Mouse (Mus musculus): ENCODE results near the gene St5. TPM values are rescaled to one million over a fixed set of nuclear protein-coding genes. Genes with fewer than 3 reads are reported as not detected.

St5 gene
- polyA plus RNA-seq, 1 experiment from 2014 or later, result 29.6 TPM

- H3K4me2 ChIP-seq (ENCODE audit: low read depth, low read length), result peak overlapping the region; percentile 61
- peak overlapping the region; percentile 96 for H3K27ac ChIP-seq (ENCODE audit: low read length)
- H3K27me3 ChIP-seq (ENCODE audit: control insufficient read depth, insufficient read depth, low read depth, low read length), result no peaks in the 10 kb centered on the region
- H3K36me3 ChIP-seq (ENCODE audit: control insufficient read depth, insufficient read depth), result peaks cover 24% of the 10 kb centered on the region
- peaks cover 27% of the 10 kb centered on the region for H3K4me1 ChIP-seq (ENCODE audit: control insufficient read depth, low read depth, low read length)
- H3K4me3 ChIP-seq (ENCODE audit: low read depth, low read length), result peak overlapping the region; percentile 99
- H3K9me3 ChIP-seq (replicated peaks; ENCODE audit: control insufficient read depth, low read length), result no peaks in the 10 kb centered on the region
- ATAC-seq (ENCODE audit: low read depth), result peak; percentile 28
- H3K9ac ChIP-seq (ENCODE audit: low read depth, low read length), result peak overlapping the region; percentile 74
- WGBS (ENCODE audit: insufficient replicate concordance), result 10% methylated on average over 10 of the region's 10 CpGs
These were observed 185.2 kb downstream of the St5 start for GRCm38 (mm10) chr7:109518036-109518681.

- Histone ChIP-seq H3K27me3 (ENCODE audit: control insufficient read depth, insufficient read depth, low read depth, low read length) (no peaks in the 10 kb centered on the region), H3K9ac (ENCODE audit: low read depth, low read length) (no peak overlapping the region), H3K9me3 (replicated peaks; ENCODE audit: control insufficient read depth, low read length) (no peaks in the 10 kb centered on the region), H3K36me3 (ENCODE audit: control insufficient read depth, insufficient read depth) (peaks cover 7% of the 10 kb centered on the region; the same call in 1 of the 2 replicates), H3K4me1 (ENCODE audit: control insufficient read depth, low read depth, low read length) (peaks cover 28% of the 10 kb centered on the region), H3K27ac (ENCODE audit: low read length) (no peak overlapping the region), H3K4me2 (ENCODE audit: low read depth, low read length) (no peak overlapping the region), H3K4me3 (ENCODE audit: low read depth, low read length) (no peak overlapping the region)
- 60% methylated on average over 3 of the region's 3 CpGs for WGBS (ENCODE audit: insufficient replicate concordance)
- no peak for ATAC-seq (ENCODE audit: low read depth)
These were observed 186.9 kb downstream of the St5 start for GRCm38 (mm10) chr7:109516500-109516899.

- Histone ChIP-seq H3K4me3 (ENCODE audit: low read depth, low read length) (no peak overlapping the region), H3K4me1 (ENCODE audit: control insufficient read depth, low read depth, low read length) (peaks cover 12% of the 10 kb centered on the region), H3K9ac (ENCODE audit: low read depth, low read length) (no peak overlapping the region), H3K4me2 (ENCODE audit: low read depth, low read length) (no peak overlapping the region), H3K9me3 (replicated peaks; ENCODE audit: control insufficient read depth, low read length) (no peaks in the 10 kb centered on the region), H3K36me3 (ENCODE audit: control insufficient read depth, insufficient read depth) (no peaks in the 10 kb centered on the region), H3K27me3 (ENCODE audit: control insufficient read depth, insufficient read depth, low read depth, low read length) (no peaks in the 10 kb centered on the region), H3K27ac (ENCODE audit: low read length) (no peak overlapping the region)
- WGBS (ENCODE audit: insufficient replicate concordance), result 60% methylated on average over 3 of the region's 3 CpGs
- ATAC-seq (ENCODE audit: low read depth), result peak; percentile 74
These were observed 191.6 kb downstream of the St5 start for GRCm38 (mm10) chr7:109511838-109512237.

GRCm38 (mm10) chr7:109510799-109511198 is 192.6 kb downstream of the St5 start:
- Histone ChIP-seq H3K36me3 (ENCODE audit: control insufficient read depth, insufficient read depth) (no peaks in the 10 kb centered on the region), H3K4me3 (ENCODE audit: low read depth, low read length) (no peak overlapping the region), H3K27me3 (ENCODE audit: control insufficient read depth, insufficient read depth, low read depth, low read length) (no peaks in the 10 kb centered on the region), H3K9ac (ENCODE audit: low read depth, low read length) (no peak overlapping the region), H3K4me2 (ENCODE audit: low read depth, low read length) (no peak overlapping the region), H3K9me3 (replicated peaks; ENCODE audit: control insufficient read depth, low read length) (no peaks in the 10 kb centered on the region), H3K4me1 (ENCODE audit: control insufficient read depth, low read depth, low read length) (peaks cover 12% of the 10 kb centered on the region), H3K27ac (ENCODE audit: low read length) (no peak overlapping the region)
- WGBS (ENCODE audit: insufficient replicate concordance), result 21% methylated on average over 2 of the region's 2 CpGs
- no peak for ATAC-seq (ENCODE audit: low read depth)

GRCm38 (mm10) chr7:109508034-109508433 is 195.4 kb downstream of the St5 start, which contains the start of gene Trim66:
Trim66 (minus strand) TSS chr7:109508134.
- Histone ChIP-seq H3K4me1 (ENCODE audit: control insufficient read depth, low read depth, low read length) (peaks cover 12% of the 10 kb centered on the region), H3K36me3 (ENCODE audit: control insufficient read depth, insufficient read depth) (no peaks in the 10 kb centered on the region), H3K9ac (ENCODE audit: low read depth, low read length) (no peak within 1 kb of the TSS), H3K27me3 (ENCODE audit: control insufficient read depth, insufficient read depth, low read depth, low read length) (no peaks in the 10 kb centered on the region), H3K4me2 (ENCODE audit: low read depth, low read length) (no peak within 1 kb of the TSS), H3K9me3 (replicated peaks; ENCODE audit: control insufficient read depth, low read length) (no peaks in the 10 kb centered on the region), H3K4me3 (ENCODE audit: low read depth, low read length) (no peak within 1 kb of the TSS), H3K27ac (ENCODE audit: low read length) (no peak within 1 kb of the TSS)
- no peak for ATAC-seq (ENCODE audit: low read depth)
- WGBS (ENCODE audit: insufficient replicate concordance), result 74% methylated on average over 4 of the region's 4 CpGs

GRCm38 (mm10) chr7:109507572-109507971 is 195.8 kb downstream of the St5 start:
- Histone ChIP-seq H3K36me3 (ENCODE audit: control insufficient read depth, insufficient read depth) (no peaks in the 10 kb centered on the region), H3K27ac (ENCODE audit: low read length) (no peak overlapping the region), H3K9me3 (replicated peaks; ENCODE audit: control insufficient read depth, low read length) (no peaks in the 10 kb centered on the region), H3K4me2 (ENCODE audit: low read depth, low read length) (no peak overlapping the region), H3K27me3 (ENCODE audit: control insufficient read depth, insufficient read depth, low read depth, low read length) (no peaks in the 10 kb centered on the region), H3K9ac (ENCODE audit: low read depth, low read length) (no peak overlapping the region), H3K4me1 (ENCODE audit: control insufficient read depth, low read depth, low read length) (peaks cover 12% of the 10 kb centered on the region), H3K4me3 (ENCODE audit: low read depth, low read length) (no peak overlapping the region)
- ATAC-seq (ENCODE audit: low read depth), result no peak
- WGBS (ENCODE audit: insufficient replicate concordance), result 55% methylated on average over 9 of the region's 9 CpGs

GRCm38 (mm10) chr7:109507119-109507518 is 196.3 kb downstream of the St5 start:
- H3K9ac ChIP-seq (ENCODE audit: low read depth, low read length), result no peak overlapping the region
- no peaks in the 10 kb centered on the region for H3K9me3 ChIP-seq (replicated peaks; ENCODE audit: control insufficient read depth, low read length)
- no peaks in the 10 kb centered on the region for H3K27me3 ChIP-seq (ENCODE audit: control insufficient read depth, insufficient read depth, low read depth, low read length)
- H3K36me3 ChIP-seq (ENCODE audit: control insufficient read depth, insufficient read depth), result no peaks in the 10 kb centered on the region
- no peak overlapping the region for H3K4me3 ChIP-seq (ENCODE audit: low read depth, low read length)
- H3K4me1 ChIP-seq (ENCODE audit: control insufficient read depth, low read depth, low read length), result peaks cover 12% of the 10 kb centered on the region
- 25% methylated on average over 8 of the region's 8 CpGs for WGBS (ENCODE audit: insufficient replicate concordance)
- no peak overlapping the region for H3K27ac ChIP-seq (ENCODE audit: low read length)
- no peak for ATAC-seq (ENCODE audit: low read depth)
- H3K4me2 ChIP-seq (ENCODE audit: low read depth, low read length), result no peak overlapping the region

- H3K4me2 ChIP-seq (ENCODE audit: low read depth, low read length), result no peak overlapping the region
- H3K4me1 ChIP-seq (ENCODE audit: control insufficient read depth, low read depth, low read length), result no peaks in the 10 kb centered on the region
- H3K9ac ChIP-seq (ENCODE audit: low read depth, low read length), result no peak overlapping the region
- no peaks in the 10 kb centered on the region for H3K9me3 ChIP-seq (replicated peaks; ENCODE audit: control insufficient read depth, low read length)
- peaks cover 2% of the 10 kb centered on the region for H3K27me3 ChIP-seq (ENCODE audit: control insufficient read depth, insufficient read depth, low read depth, low read length)
- no peak overlapping the region for H3K4me3 ChIP-seq (ENCODE audit: low read depth, low read length)
- 42% methylated on average over 4 of the region's 4 CpGs for WGBS (ENCODE audit: insufficient replicate concordance)
- no peak overlapping the region for H3K27ac ChIP-seq (ENCODE audit: low read length)
- no peak for ATAC-seq (ENCODE audit: low read depth)
- H3K36me3 ChIP-seq (ENCODE audit: control insufficient read depth, insufficient read depth), result no peaks in the 10 kb centered on the region
These were observed 205.9 kb downstream of the St5 start for GRCm38 (mm10) chr7:109497507-109497906.

- Histone ChIP-seq H3K9me3 (replicated peaks; ENCODE audit: control insufficient read depth, low read length) (no peaks in the 10 kb centered on the region), H3K9ac (ENCODE audit: low read depth, low read length) (no peak overlapping the region), H3K27me3 (ENCODE audit: control insufficient read depth, insufficient read depth, low read depth, low read length) (peaks cover 2% of the 10 kb centered on the region), H3K4me2 (ENCODE audit: low read depth, low read length) (no peak overlapping the region), H3K27ac (ENCODE audit: low read length) (no peak overlapping the region), H3K4me1 (ENCODE audit: control insufficient read depth, low read depth, low read length) (no peaks in the 10 kb centered on the region), H3K4me3 (ENCODE audit: low read depth, low read length) (no peak overlapping the region), H3K36me3 (ENCODE audit: control insufficient read depth, insufficient read depth) (no peaks in the 10 kb centered on the region)
- no peak for ATAC-seq (ENCODE audit: low read depth)
- WGBS (ENCODE audit: insufficient replicate concordance), result 25% methylated on average over 21 of the region's 21 CpGs
These were observed 209.8 kb downstream of the St5 start for GRCm38 (mm10) chr7:109493319-109494316.

Measured in liver, embryonic 16.5 days (tissue).